Mouse (Mus musculus) kidney, embryonic 15.5 days (tissue): ENCODE data around the gene 2010109A12Rik. TPM values are rescaled to one million over a fixed set of nuclear protein-coding genes. Genes with fewer than 3 reads are reported as not detected.

Source experiments
- ATAC-seq: fragments of 200-750 bp; cut with Nextera tagmentation; replicated peaks from 2 replicates; pipeline ENCODE4 v1.8.0; 2017; ENCODE audit warnings: moderate TSS enrichment; ENCODE audit not compliant: low FRiP score
- H3K27ac ChIP-seq: fragments of 300-500 bp; sonication (generic); 2 replicates; pipeline ENCODE4 v1.5.1; 2015; ENCODE audit warnings: mild to moderate bottlenecking, inconsistent platforms
- H3K27me3 ChIP-seq: fragments of 300-500 bp; sonication (generic); 2 replicates; pipeline ENCODE4 v1.6.1; 2015; ENCODE audit warnings: inconsistent platforms
- H3K36me3 ChIP-seq: fragments of 300-500 bp; sonication (generic); 2 replicates; pipeline ENCODE4 v1.6.1; 2015; ENCODE audit warnings: inconsistent platforms
- H3K4me1 ChIP-seq: fragments of 300-500 bp; sonication (generic); 2 replicates; pipeline ENCODE4 v1.6.1; 2015; ENCODE audit warnings: inconsistent platforms
- H3K4me2 ChIP-seq: fragments of 300-500 bp; sonication (generic); 2 replicates; pipeline ENCODE4 v1.6.1; 2015; ENCODE audit warnings: moderate library complexity, mild to moderate bottlenecking, inconsistent platforms
- H3K4me3 ChIP-seq: fragments of 300-500 bp; sonication (generic); replicated peaks from 2 replicates; pipeline ENCODE4 v1.5.1; 2015; ENCODE audit warnings: mild to moderate bottlenecking, inconsistent platforms
- H3K9ac ChIP-seq: fragments of 300-500 bp; sonication (generic); 2 replicates; pipeline ENCODE4 v1.6.1; 2015; ENCODE audit warnings: mild to moderate bottlenecking, inconsistent platforms
- H3K9me3 ChIP-seq: fragments of 300-500 bp; sonication (generic); replicated peaks from 2 replicates; pipeline ENCODE4 v1.6.1; 2016; ENCODE audit warnings: inconsistent platforms
- WGBS: fragments of 180-500 bp; shearing (Covaris S2); methylation state at CpG from one replicate; pipeline ENCODE4 v1.1.7; 2015; ENCODE audit warnings: mixed read lengths; 5-methylcytosine and 5-hydroxymethylcytosine counted together
- polyA plus RNA-seq: library from polyadenylated mRNA; unstranded; fragments of >200 nt; fragmentation: Nextera tagmentation; extraction: Ambion mirVana; gene quantifications from 2 replicates; pipeline ENCODE4 v1.2.1, GENCODE M21; 2015

The 2010109A12Rik gene
- polyA plus RNA-seq, 1 experiment from 2014 or later = 2.5 TPM

DNA sequence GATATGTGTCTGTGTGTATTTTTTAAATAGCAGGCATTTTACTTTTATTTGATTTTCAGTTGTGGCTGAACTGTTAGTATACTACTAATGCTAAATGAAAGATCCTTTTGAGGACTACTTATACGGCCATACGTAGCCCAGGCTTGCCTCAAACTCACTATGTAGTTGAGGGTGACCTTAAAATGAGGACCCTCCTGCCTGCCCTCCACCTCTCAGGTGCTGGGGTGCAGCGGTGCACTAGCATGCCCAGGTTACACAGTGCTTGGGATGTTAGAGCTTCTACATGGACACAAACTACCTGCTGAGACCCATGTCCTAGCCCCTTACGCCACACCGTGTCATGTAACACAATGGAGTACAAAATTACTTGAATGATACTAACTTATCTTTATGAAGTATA is 15.9 kb upstream of the 2010109A12Rik start:
- peaks cover 65% of the 10 kb centered on the region for H3K36me3 ChIP-seq

DNA sequence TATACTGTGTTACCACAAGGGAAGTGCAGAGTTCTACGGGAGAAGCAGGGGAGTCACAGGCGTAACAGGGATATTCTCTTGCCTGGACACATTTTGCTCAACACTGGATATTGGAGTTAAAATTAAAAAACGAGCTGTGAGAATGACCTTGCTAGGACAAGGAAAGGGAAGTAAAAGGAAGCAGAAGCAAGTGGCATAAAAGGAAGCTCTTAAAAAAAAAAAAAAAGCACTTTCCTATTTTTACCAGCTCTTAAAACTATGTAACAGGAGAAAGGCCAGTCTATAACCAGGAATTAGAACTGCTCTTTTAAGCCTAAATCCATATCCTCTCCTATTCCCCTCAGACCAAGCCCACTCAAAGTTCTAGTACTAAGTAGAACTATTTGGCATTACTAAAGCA is 8.1 kb upstream of the 2010109A12Rik start:
- Histone ChIP-seq H3K9me3 (no peaks in the 10 kb centered on the region), H3K27me3 (no peaks in the 10 kb centered on the region), H3K4me2 (no peak overlapping the region), H3K27ac (no peak overlapping the region), H3K36me3 (peaks cover 69% of the 10 kb centered on the region), H3K4me1 (0 out of 2 replicates have a peak, but pooled peaks cover 3% of the 10 kb centered on the region), H3K4me3 (no peak overlapping the region), H3K9ac (no peak overlapping the region)
- ATAC-seq = no peak
- WGBS = 87% methylated on average over 3 of the region's 3 CpGs

More for the DNA sequence above, 15.9 kb upstream of the 2010109A12Rik start:
- no peak overlapping the region for H3K4me3 ChIP-seq
- H3K27ac ChIP-seq = no peak overlapping the region
- no peak overlapping the region for H3K9ac ChIP-seq
- H3K27me3 ChIP-seq = no peaks in the 10 kb centered on the region
- no peak overlapping the region for H3K4me2 ChIP-seq
- 94% methylated on average over 5 of the region's 5 CpGs for WGBS
- H3K4me1 ChIP-seq = no peaks in the 10 kb centered on the region
- no peak for ATAC-seq
- H3K9me3 ChIP-seq = no peaks in the 10 kb centered on the region

DNA sequence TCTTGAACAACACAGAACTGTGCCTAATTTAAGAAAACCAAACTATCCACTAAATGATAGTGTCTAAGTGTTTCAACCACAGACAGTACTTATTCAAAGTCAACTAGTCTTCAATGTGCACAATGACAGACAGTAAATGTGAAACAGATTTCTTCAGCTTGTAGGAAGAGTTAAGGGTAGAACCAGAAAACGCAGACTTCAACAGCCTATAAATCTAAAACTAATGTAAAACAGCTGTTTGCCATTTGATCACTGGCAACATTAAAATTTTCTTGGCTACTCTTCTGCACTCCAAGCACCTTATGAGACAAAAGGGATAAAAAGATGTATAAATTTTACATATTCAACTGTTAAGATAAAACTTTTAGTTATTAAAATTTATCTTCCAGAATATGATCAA is 5.1 kb upstream of the 2010109A12Rik start:
- Histone ChIP-seq H3K4me1 (peaks cover 14% of the 10 kb centered on the region), H3K9ac (no peak overlapping the region), H3K36me3 (peaks cover 52% of the 10 kb centered on the region), H3K27ac (no peak overlapping the region), H3K9me3 (no peaks in the 10 kb centered on the region), H3K4me2 (no peak overlapping the region), H3K4me3 (no peak overlapping the region), H3K27me3 (no peaks in the 10 kb centered on the region)
- 54% methylated on average over 1 of the region's 1 CpGs for WGBS
- ATAC-seq = no peak

DNA sequence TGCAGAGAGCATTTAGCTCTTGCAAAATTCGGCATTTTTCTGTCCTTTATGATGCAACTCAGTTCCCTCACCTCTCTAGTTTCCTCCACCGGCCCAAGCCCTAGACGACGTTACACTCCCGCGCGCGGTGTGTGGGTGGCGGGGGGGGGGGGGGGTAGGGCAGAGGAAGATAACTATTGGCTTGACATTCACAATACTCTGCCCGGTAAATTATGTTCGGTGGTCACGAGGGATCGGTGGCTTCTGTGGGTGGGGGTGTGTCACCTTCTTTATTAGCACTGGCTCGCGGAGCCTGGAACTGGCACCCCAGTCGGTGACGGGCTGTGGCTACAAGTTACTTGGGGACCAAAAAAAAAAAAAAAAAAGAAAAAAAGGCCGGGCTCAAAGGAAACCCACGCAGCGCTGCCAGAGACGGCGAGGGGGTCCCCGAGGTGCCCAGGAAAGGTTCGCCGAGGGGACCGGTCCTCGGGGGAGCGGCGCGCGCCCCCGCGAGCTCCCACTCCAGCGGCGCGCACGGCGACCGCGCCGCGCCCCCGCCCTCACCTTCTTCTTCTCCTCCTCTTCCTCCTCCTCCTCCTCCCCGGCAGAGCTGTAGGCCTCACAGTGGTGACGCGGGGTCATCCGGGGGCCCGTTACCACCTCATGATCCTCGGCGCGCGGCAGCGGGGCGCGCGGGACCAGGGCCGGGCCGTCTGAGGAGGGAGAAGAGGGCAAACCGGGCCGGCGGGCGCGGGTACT is 778 bp upstream of the 2010109A12Rik start:
- ATAC-seq = peak; percentile 66
- WGBS = under 1% methylated on average over 43 of the region's 63 CpGs

DNA sequence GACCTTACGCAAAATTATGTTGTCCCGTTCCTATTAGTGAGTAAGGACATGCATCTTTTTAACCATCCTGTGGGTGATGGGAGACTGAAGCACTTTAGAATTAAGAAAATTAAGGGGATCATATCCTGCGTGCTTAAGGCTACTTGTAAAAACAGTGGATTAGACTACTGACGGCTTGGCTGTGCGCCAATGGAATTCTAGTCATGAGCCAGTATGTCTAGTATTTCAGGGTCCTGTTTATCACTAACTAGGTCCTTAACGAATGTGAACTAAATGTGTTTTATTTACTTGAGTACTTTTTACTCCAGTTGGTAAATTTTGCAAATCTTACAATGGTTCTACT is 659 bp downstream of the 2010109A12Rik start:
- ATAC-seq = peak; percentile 38
- H3K4me2 ChIP-seq = peak overlapping the region; percentile 66
- H3K4me1 ChIP-seq = peaks cover 17% of the 10 kb centered on the region
- peak overlapping the region; percentile 95 for H3K4me3 ChIP-seq
- no peaks in the 10 kb centered on the region for H3K9me3 ChIP-seq
- H3K27ac ChIP-seq = peak overlapping the region; percentile 96
- H3K36me3 ChIP-seq = peaks cover 2% of the 10 kb centered on the region
- H3K27me3 ChIP-seq = no peaks in the 10 kb centered on the region
- H3K9ac ChIP-seq = peak overlapping the region; percentile 97
- WGBS = 4% methylated on average over 6 of the region's 6 CpGs

More for the DNA sequence above, 778 bp upstream of the 2010109A12Rik start:
- peak overlapping the region; percentile 71 for H3K4me2 ChIP-seq
- peaks cover 17% of the 10 kb centered on the region for H3K4me1 ChIP-seq
- peaks cover 15% of the 10 kb centered on the region for H3K36me3 ChIP-seq
- H3K27ac ChIP-seq = peak overlapping the region; percentile 96
- H3K9ac ChIP-seq = peak overlapping the region; percentile 97
- no peaks in the 10 kb centered on the region for H3K9me3 ChIP-seq
- H3K27me3 ChIP-seq = no peaks in the 10 kb centered on the region
- peak overlapping the region; percentile 95 for H3K4me3 ChIP-seq

DNA sequence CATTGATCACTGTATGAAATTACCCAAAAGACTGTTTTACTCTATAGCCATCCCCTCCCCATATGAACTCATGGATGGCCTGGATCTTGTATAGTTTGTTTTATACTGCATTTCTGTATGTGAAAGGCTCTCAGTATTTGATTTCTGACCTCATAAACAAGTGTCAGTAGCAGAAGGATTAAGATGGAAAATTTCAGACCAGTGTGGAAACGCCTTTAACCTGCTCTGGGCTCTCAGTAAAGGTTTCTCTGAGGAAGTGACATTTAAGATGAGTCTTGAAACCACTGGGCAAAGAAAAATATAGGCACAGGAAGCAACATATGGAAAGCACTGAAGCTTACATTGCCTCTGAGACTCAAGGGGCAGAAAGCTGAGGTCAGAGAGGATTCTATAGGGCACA is 1.2 kb downstream of the 2010109A12Rik start:
- peak overlapping the region; percentile 66 for H3K4me2 ChIP-seq
- H3K9me3 ChIP-seq = no peaks in the 10 kb centered on the region
- peak overlapping the region; percentile 96 for H3K27ac ChIP-seq
- no peak for ATAC-seq
- 34% methylated on average over 1 of the region's 1 CpGs for WGBS
- H3K36me3 ChIP-seq = no peaks in the 10 kb centered on the region
- no peak overlapping the region for H3K4me3 ChIP-seq
- no peak overlapping the region for H3K9ac ChIP-seq
- peaks cover 17% of the 10 kb centered on the region for H3K4me1 ChIP-seq
- H3K27me3 ChIP-seq = no peaks in the 10 kb centered on the region

DNA sequence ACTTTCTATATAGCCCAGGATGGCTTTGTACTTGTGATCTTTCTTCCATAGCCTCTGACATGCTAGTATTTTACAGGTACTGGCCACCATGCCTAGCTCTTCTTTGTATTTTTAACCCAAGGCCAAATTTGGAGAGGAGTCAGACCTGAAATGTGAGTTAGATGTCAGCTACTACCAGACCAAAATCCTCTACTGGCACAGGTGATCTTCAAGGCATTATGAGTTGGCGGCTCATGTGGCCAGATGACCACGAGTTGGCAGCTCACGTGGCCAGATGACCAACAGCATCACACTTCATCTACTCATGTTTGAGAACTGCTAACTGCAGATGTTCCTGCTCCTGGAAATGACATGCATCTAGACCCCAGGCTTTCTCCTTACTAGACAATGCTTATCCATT is 12.1 kb downstream of the 2010109A12Rik start:
- no peak for ATAC-seq
- Histone ChIP-seq H3K9me3 (no peaks in the 10 kb centered on the region), H3K27me3 (no peaks in the 10 kb centered on the region), H3K36me3 (no peaks in the 10 kb centered on the region), H3K4me2 (no peak overlapping the region), H3K27ac (no peak overlapping the region), H3K4me1 (no peaks in the 10 kb centered on the region), H3K9ac (no peak overlapping the region), H3K4me3 (no peak overlapping the region)
- 90% methylated on average over 3 of the region's 3 CpGs for WGBS

DNA sequence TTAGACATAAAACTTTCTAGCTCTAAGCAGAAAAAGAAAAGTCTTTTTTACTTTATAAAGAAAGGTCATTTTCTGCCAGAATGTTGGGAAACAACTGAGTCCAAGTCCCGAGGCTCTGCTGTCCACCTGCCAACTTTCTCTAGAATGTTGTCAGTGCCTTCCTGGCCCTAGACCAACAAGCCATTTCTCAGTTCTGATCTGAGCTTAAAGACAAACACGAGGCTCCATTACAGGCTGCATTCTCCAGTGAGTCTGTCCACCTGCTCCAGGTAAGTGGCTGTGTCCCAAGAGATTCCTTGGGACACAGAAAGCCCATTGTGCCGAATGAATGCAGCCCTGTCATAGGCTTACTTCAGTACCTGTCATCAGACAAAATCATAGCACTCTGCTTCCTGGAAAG is 15.3 kb downstream of the 2010109A12Rik start:
- Histone ChIP-seq H3K27me3 (no peaks in the 10 kb centered on the region), H3K36me3 (no peaks in the 10 kb centered on the region), H3K4me2 (no peak overlapping the region), H3K27ac (peak overlapping the region; percentile 32; the same call in 1 of the 2 replicates), H3K4me1 (no peaks in the 10 kb centered on the region), H3K9me3 (no peaks in the 10 kb centered on the region), H3K4me3 (no peak overlapping the region), H3K9ac (no peak overlapping the region)
- 51% methylated on average over 3 of the region's 3 CpGs for WGBS
- ATAC-seq = no peak

DNA sequence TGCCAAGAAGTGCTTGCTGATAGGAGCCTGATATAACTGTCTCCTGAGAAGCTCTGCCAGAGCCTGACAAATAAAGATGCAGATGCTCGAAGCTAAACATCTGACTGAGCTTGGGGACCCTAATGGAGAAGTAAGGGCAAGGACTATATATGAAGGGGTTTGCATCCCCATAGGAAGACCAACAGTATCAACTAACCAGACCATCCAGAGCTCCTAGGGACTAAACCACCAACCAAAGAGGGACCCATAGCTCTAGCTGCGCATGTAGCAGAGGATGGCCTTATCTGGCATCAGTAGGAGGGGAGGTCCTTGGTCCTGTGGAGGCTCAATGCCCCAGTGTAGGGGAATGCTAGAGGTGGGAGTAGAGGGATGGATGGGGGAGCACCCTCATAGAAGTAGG is 18.2 kb downstream of the 2010109A12Rik start:
- Histone ChIP-seq H3K9me3 (no peaks in the 10 kb centered on the region), H3K27me3 (no peaks in the 10 kb centered on the region), H3K4me1 (no peaks in the 10 kb centered on the region), H3K36me3 (no peaks in the 10 kb centered on the region), H3K4me2 (no peak overlapping the region), H3K27ac (no peak overlapping the region), H3K9ac (no peak overlapping the region), H3K4me3 (no peak overlapping the region)
- WGBS = 80% methylated on average over 2 of the region's 2 CpGs
- ATAC-seq = no peak

DNA sequence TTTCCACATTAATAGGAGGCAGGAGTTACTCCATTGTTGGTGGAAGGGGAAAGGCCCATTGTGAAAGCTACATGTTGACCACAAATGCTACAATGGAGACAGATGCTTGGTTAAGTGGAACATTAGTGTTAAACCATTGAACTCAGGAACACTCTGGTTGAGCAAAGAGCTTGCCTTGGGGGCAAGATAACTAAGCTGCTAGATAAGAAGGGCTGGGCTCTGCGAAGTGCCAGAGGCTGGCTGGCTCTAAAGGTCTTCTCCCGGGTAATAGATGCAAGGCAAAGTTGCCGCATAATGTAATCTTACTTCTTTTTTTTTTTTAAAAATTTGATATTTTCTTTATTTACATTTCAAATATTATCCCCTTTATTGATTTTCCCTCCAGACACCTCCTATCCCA is 20.8 kb downstream of the 2010109A12Rik start:
- Histone ChIP-seq H3K4me2 (no peak overlapping the region), H3K9ac (no peak overlapping the region), H3K27ac (no peak overlapping the region), H3K9me3 (no peaks in the 10 kb centered on the region), H3K4me3 (no peak overlapping the region), H3K36me3 (no peaks in the 10 kb centered on the region), H3K27me3 (no peaks in the 10 kb centered on the region), H3K4me1 (no peaks in the 10 kb centered on the region)
- ATAC-seq = no peak
- 92% methylated on average over 3 of the region's 3 CpGs for WGBS

DNA sequence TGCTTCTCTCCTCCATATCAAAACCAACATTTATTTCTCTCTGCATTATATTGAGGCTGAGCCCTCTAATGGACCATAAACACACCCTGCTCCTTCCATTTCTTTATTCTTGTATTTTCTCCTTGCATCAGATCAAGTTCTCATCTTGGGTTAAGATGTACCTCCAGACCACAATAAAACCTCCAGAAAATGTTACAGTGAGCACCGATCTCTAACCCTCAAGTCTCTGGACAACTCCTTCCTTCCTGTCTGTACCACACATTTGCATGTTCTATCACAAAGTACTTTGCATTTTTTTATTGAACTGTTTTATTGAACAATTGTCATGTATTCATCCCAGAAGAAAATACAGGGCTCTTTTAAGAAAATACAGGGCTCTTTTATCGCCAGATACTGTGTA is 23.2 kb downstream of the 2010109A12Rik start:
- no peak overlapping the region for H3K27ac ChIP-seq
- no peak for ATAC-seq
- WGBS = 84% methylated on average over 2 of the region's 2 CpGs
- no peaks in the 10 kb centered on the region for H3K4me1 ChIP-seq
- H3K36me3 ChIP-seq = no peaks in the 10 kb centered on the region
- no peak overlapping the region for H3K4me3 ChIP-seq
- no peak overlapping the region for H3K4me2 ChIP-seq
- H3K9me3 ChIP-seq = no peaks in the 10 kb centered on the region
- H3K9ac ChIP-seq = no peak overlapping the region
- no peaks in the 10 kb centered on the region for H3K27me3 ChIP-seq

DNA sequence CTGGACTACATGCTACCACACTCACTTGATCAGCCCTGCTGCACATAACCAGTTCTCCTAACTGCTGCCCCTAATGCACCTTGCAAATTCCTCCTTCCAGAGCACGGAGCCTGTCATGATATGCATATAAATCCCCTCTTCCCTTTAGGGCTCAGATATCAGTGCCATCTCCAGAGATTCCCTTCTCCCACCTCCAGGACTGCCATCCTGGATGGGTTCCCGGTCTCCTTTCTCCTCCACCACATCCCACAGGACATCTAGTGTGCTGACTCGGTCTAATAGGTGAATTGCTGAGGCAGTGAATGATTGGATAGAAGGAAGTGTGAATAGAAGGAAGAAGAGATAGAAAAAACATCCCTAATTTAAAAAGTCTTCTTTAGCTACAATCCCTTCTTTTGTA is 25.4 kb downstream of the 2010109A12Rik start:
- Histone ChIP-seq H3K27me3 (no peaks in the 10 kb centered on the region), H3K9ac (no peak overlapping the region), H3K27ac (no peak overlapping the region), H3K36me3 (no peaks in the 10 kb centered on the region), H3K4me3 (no peak overlapping the region), H3K4me1 (no peaks in the 10 kb centered on the region), H3K9me3 (no peaks in the 10 kb centered on the region), H3K4me2 (no peak overlapping the region)
- WGBS = 61% methylated on average over 3 of the region's 3 CpGs
- ATAC-seq = no peak

DNA sequence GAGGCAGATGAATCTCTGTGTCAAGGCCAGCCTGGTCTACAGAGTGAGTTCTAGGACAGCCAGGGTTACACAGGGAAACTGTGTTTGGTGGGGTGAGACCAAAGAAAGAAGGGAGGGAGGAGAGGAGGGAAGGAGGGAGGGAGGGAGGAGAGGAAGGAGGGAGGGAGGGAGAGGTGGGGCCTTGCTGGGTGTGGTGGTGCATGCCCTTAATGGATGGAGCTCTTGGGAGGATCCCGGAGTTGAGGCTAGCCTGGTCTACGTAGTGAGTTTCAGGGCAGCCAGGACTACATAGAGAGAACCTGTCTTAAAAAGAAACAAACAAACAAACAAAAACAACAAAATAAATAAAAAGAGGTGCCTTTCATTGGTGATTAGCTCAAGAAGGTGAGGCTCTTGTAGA is 26.5 kb downstream of the 2010109A12Rik start:
- Histone ChIP-seq H3K9me3 (no peaks in the 10 kb centered on the region), H3K9ac (no peak overlapping the region), H3K36me3 (no peaks in the 10 kb centered on the region), H3K4me3 (no peak overlapping the region), H3K4me2 (no peak overlapping the region), H3K27ac (no peak overlapping the region), H3K27me3 (no peaks in the 10 kb centered on the region), H3K4me1 (no peaks in the 10 kb centered on the region)
- no peak for ATAC-seq
- 86% methylated on average over 2 of the region's 2 CpGs for WGBS
